Mouse (Mus musculus): ENCODE measurements around the gene Pramel3. TPM values are rescaled to one million over a fixed set of nuclear protein-coding genes. Genes with fewer than 3 reads are reported as not detected.
"Not testable (repeated sequence)": the region's sequence is repeated elsewhere in the genome, so short reads cannot be mapped to it uniquely, and the experiment has no call there.

The Pramel3 gene
- not detected in 2 replicates for polyA plus RNA-seq (2016; fragmentation: Nextera tagmentation; extraction: Ambion mirVana)

GRCm38 (mm10) chrX:135302007-135302406, at the start of gene Pramel3:
Gene Pramel3 (plus strand): TSS chrX:135302307.
- not testable (repeated sequence) for H3K9ac ChIP-seq; H3K27ac ChIP-seq; H3K36me3 ChIP-seq; H3K9me3 ChIP-seq; H3K27me3 ChIP-seq; ATAC-seq (ENCODE audit: insufficient number of reproducible peaks, insufficient read depth, low FRiP score, low TSS enrichment); H3K4me1 ChIP-seq; H3K4me2 ChIP-seq (replicated peaks); H3K4me3 ChIP-seq
- WGBS: 92% methylated on average over 14 of the region's 14 CpGs

GRCm38 (mm10) chrX:135360685-135361084, 58.6 kb downstream of the Pramel3 start:
- H3K9me3 ChIP-seq; H3K4me3 ChIP-seq; H3K4me1 ChIP-seq; H3K27me3 ChIP-seq; H3K9ac ChIP-seq; H3K36me3 ChIP-seq; H3K4me2 ChIP-seq (replicated peaks); ATAC-seq (ENCODE audit: insufficient number of reproducible peaks, insufficient read depth, low FRiP score, low TSS enrichment); H3K27ac ChIP-seq: not testable (repeated sequence)
- WGBS: 35% methylated on average over 3 of the region's 6 CpGs

- not testable (repeated sequence) for H3K9ac ChIP-seq; H3K27ac ChIP-seq; H3K4me2 ChIP-seq (replicated peaks); H3K9me3 ChIP-seq; H3K4me3 ChIP-seq; H3K4me1 ChIP-seq; H3K36me3 ChIP-seq; ATAC-seq (ENCODE audit: insufficient number of reproducible peaks, insufficient read depth, low FRiP score, low TSS enrichment); H3K27me3 ChIP-seq
- WGBS: no CpG with 5 or more reads among the region's 4 CpGs
Measured at GRCm38 (mm10) chrX:135361943-135362342, 59.8 kb downstream of the Pramel3 start.

Other genes starting within 250 kb of the Pramel3 start
- not detected in 2 replicates for gene Gm15023, start 124.7 kb upstream of the Pramel3 start, polyA plus RNA-seq (2016; fragmentation: Nextera tagmentation; extraction: Ambion mirVana)
- 9.4 TPM in 2 replicates for gene Tceal6, start 91.6 kb upstream of the Pramel3 start, polyA plus RNA-seq (2016; fragmentation: Nextera tagmentation; extraction: Ambion mirVana)
- gene Gm5128, start 71.0 kb downstream of the Pramel3 start, polyA plus RNA-seq (2016; fragmentation: Nextera tagmentation; extraction: Ambion mirVana): not detected in 2 replicates
- not detected in 2 replicates for gene Gm7903, start 131.5 kb downstream of the Pramel3 start, polyA plus RNA-seq (2016; fragmentation: Nextera tagmentation; extraction: Ambion mirVana)
- gene AV320801, start 192.3 kb downstream of the Pramel3 start, polyA plus RNA-seq (2016; fragmentation: Nextera tagmentation; extraction: Ambion mirVana): not detected in 2 replicates

Measured in embryonic facial prominence, embryonic 12.5 days (tissue).